Mouse (Mus musculus): ENCODE measurements around the gene Myocd. TPM values are rescaled to one million over a fixed set of nuclear protein-coding genes. Genes with fewer than 3 reads are reported as not detected.

Myocd gene
- total RNA-seq, 2 experiments from 2014 or later, result 1.4 to 1.7 TPM

GRCm38 (mm10) chr11:65226766-65227165 lies 43.0 kb downstream of the Myocd start:
- no peak for DNase-seq
- intact Hi-C loops (cut with DNase I; ENCODE audit: low total_unique reads), result no loop called here

DNA sequence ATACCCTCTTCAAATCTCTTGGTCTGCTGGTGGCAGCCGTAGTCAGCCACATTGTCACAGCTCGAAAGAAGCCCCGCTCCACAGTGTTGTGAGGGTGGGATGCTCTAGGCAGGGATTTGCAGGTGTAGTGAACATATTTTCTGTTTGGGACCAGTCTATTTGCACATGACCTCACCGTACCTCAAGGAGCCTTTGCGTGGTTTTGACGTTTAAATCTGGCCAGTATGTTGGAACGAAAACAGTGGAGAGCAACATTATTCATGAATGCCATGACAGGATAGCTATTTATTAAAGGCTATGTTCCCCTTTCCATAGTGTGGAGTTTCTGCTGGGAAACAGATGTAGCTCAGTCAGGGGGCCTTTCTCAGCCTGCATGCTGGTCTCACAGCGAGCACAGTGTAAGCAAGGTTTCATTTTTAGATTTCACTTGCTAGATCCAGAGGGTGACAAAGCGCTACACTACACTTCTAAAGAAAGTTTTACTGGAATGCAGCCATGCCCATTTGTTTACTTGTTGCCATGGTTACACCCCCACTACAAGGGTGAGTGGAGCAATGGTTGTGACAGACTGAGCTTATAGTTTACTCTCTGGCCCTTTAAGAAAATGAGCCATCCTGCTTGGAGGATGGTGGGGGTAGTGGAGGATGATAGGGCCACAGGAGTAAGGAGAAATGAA lies 54.7 kb downstream of the Myocd start:
- intact Hi-C loops (cut with DNase I; ENCODE audit: low total_unique reads), result no loop called here
- no peak for DNase-seq

- no peak for DNase-seq
- intact Hi-C loops (cut with DNase I; ENCODE audit: low total_unique reads), result no loop called here
These were observed 56.0 kb downstream of the Myocd start for GRCm38 (mm10) chr11:65213806-65214205.

DNA sequence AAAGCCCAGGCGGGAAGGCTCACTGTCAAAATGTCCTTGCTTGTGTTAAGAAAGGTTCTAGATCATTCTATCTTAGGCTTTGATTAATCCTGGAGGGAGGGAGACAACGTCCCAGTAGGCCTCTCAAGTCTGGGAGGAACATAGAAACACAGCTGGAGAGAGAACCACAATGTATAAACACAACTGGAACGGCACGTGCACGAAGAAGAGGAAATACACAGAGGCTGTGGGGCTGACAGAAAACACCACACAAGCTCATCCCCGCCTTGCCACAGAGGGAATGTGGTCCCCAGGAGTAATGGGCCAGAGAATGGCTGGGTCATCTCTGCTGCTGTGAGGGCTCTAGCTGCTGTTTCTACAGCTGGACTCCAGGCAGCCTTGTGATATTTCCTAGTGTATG lies 58.1 kb downstream of the Myocd start:
- no peak for DNase-seq
- intact Hi-C loops (cut with DNase I; ENCODE audit: low total_unique reads), result no loop called here

DNA sequence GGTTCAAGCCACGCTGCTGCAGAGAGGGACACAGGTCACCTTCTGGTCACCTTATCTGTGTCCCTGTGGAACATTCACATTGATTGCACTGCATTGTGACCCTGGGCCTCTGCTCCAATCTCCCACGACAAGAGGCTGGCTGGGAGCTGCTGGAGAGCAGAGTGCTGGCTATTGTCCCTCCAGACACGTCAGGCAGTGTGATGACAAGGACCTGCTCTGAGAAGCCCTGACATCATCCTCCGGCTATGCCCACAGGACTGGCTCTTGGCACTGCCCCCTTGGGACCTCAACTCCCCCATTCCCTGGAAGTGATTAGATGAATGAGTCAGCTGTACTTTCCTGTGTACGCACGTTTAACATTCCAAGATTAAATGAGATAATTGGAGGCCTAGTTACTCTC lies 60.3 kb downstream of the Myocd start:
- intact Hi-C loops (cut with DNase I; ENCODE audit: low total_unique reads), result no loop called here
- no peak for DNase-seq

GRCm38 (mm10) chr11:65205306-65205705 lies 64.5 kb downstream of the Myocd start:
- no peak for DNase-seq

GRCm38 (mm10) chr11:65204651-65205050 lies 65.1 kb downstream of the Myocd start:
- intact Hi-C loops (cut with DNase I; ENCODE audit: low total_unique reads), result no loop called here
- DNase-seq, result no peak

More at GRCm38 (mm10) chr11:65205306-65205705, 64.5 kb downstream of the Myocd start:
- intact Hi-C loops (cut with DNase I; ENCODE audit: low total_unique reads), result no loop called here

- intact Hi-C loops (cut with DNase I; ENCODE audit: low total_unique reads), result no loop called here
- DNase-seq, result no peak
These were observed 66.8 kb downstream of the Myocd start for GRCm38 (mm10) chr11:65203020-65203419.

DNA sequence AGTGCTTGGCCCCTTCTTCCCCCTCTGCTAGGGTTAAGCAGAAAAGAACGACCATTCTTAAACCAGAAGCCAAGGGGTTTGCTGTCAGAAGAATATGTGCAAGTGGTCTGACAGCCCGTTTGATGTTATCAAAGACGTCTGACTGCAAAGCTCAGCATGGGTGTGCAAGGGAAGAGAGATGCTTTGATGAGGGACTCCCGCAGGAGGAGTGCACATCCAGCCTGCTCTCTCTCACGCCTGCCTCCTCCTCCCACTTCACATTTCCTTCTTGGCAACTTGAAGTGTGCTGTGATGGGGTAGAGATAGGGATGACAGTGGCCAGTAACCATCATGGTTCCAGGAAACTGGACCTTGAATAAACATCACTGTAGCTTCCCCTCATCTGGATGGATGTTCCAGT lies 67.6 kb downstream of the Myocd start:
- DNase-seq, result no peak
- intact Hi-C loops (cut with DNase I; ENCODE audit: low total_unique reads), result no loop called here

- DNase-seq, result no peak
- intact Hi-C loops (cut with DNase I; ENCODE audit: low total_unique reads), result loop anchor here (5.0 kb wide), 1 partner anchor 479 kb away; no protein-coding TSS in a partner anchor
These were observed 71.8 kb downstream of the Myocd start for GRCm38 (mm10) chr11:65198026-65198425.

- intact Hi-C loops (cut with DNase I; ENCODE audit: low total_unique reads), result loop anchor here (5.0 kb wide), 1 partner anchor 480 kb away; no protein-coding TSS in a partner anchor
- DNase-seq, result peak; percentile 44
These were observed 72.5 kb downstream of the Myocd start for GRCm38 (mm10) chr11:65197280-65197679.

GRCm38 (mm10) chr11:65186974-65187373 lies 82.8 kb downstream of the Myocd start:
- no peak for DNase-seq
- intact Hi-C loops (cut with DNase I; ENCODE audit: low total_unique reads), result no loop called here

- intact Hi-C loops (cut with DNase I; ENCODE audit: low total_unique reads), result no loop called here
- no peak for DNase-seq
These were observed 84.7 kb downstream of the Myocd start for GRCm38 (mm10) chr11:65185114-65185513.

- intact Hi-C loops (cut with DNase I; ENCODE audit: low total_unique reads), result no loop called here
These were observed 99.6 kb downstream of the Myocd start for GRCm38 (mm10) chr11:65170121-65170750.

DNA sequence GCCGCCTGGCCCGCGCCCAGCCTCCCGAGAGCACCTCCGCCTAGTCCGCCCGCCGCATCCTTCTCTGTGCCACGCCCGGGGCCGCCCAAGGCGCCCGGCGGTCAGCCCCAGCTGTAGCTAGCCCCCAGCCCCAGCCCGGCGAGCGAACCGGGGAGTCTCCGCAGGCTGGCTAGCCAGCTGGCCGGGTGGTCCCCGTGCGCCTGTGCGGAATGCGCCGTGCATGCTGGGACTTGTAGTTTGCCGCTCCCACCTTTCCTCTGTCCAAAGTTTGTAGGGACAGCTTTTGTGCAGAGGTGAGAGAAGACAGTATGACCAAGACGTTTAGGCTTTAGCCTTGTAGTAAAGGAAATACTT lies 107.0 kb downstream of the Myocd start, which contains the start of gene Arhgap44:
TSS of gene Arhgap44 (minus strand) at position 195 of the 354 bp plus-strand sequence.
- intact Hi-C loops (cut with DNase I; ENCODE audit: low total_unique reads), result no loop called here
- DNase-seq, result peak; percentile 70

More at GRCm38 (mm10) chr11:65170121-65170750, 99.6 kb downstream of the Myocd start:
- DNase-seq, result no peak

DNA sequence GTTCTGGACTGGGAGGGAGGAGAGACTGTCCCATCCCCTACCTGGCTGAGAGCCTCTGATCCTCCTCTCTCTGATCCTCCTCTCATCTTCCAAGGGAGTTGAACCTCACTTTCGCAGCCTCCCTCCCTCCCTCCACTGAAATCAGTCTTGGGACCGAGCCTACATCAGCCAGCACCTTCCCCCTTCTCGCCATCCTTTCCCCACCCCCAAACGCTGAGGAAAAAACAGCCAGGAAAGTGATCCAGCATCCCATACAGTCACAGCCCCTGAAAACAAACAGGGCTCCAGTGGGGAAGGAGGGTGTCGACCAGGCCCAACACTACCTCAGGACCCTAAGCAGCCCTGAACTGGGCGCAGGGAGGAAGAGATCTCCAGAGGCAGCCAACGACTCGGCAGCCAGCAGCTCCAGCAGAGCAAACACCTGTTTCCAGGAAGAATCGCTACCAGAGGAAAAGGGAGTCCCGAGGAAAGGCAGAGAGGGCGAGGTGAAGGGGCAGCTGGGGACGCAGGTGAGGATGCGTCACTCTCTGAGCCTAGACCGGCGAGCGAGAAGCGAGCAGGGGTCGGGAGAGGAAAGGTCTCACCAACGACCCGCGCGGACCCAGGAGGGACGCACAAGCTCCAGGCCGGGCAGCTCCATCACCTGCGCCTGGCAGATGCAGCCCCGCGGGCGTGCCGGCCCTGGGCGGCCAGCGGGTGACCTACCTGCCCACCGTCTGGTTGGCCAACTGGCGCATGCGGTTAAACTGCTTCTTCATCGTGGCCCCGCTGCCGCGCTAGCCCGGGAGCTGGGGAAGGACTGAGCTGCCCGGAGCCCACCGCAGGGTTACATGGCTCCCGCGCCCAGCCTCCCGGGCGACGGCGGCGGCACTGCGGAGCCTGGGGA lies 107.7 kb downstream of the Myocd start:
- intact Hi-C loops (cut with DNase I; ENCODE audit: low total_unique reads), result no loop called here
- DNase-seq, result peak; percentile 18

DNA sequence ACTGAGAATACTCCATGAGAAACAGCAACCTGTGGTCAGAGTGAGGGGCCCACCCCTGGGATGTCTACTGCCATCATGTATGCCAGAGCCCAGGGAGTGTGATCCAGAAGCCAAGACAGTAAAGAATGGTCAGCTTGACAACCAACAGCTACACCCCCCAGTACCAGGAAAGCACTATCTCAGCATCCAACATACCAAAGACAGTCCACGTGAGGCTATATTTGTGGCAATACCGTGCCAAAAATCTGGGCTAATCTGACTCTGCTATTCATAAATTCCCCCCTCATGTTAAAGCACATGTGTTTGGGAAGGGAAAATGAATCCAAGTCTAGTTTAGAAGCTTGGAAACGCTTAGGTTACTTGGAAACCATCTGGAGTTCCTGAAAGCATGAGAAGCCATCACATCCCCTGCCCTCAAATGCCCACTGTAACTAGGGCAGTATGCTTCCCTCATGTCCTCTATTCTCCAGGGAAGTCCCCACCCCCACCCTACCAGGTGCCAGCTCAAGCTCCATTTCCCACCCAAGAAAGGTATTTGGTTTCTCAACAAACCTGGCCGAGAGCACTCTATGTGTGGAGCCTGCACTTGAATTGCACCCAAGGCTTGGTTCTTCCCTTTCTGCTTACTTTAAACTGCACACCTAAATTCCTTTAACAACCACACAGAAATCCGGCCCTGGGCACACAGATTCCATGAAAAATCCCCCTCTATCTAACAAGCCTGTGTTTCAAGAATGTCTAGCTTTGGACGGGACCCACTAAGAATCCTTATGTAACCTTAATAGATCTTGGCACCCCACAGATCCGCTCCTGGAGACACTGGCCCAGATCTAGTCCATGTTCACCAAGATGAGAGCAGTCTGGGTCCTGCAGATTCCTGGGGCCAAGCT lies 108.6 kb downstream of the Myocd start:
- intact Hi-C loops (cut with DNase I; ENCODE audit: low total_unique reads), result no loop called here

DNA sequence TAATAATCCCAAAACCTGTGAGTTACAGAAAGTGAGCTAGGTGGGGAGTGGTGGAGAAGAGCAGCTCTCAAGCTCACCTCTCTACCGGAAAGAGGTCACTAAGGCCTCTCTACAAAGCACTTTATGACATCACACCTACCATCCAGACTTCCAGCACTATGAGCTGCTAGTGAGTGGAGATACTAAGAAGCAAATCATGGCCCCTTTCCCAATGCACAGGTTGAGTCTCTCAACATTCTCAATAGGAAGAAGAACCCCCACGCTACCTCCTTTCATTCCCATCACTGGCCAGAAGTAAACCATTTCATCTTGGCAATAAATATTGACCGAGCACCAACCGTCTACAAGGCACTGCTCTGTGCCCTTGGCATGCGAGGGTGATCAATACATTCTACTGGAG lies 110.0 kb downstream of the Myocd start, which contains the start of gene 1700086D15Rik:
TSS of gene 1700086D15Rik (minus strand) at position 101 of the 400 bp plus-strand sequence.
- no peak for DNase-seq
- intact Hi-C loops (cut with DNase I; ENCODE audit: low total_unique reads), result no loop called here

More for the DNA sequence above, 108.6 kb downstream of the Myocd start:
- DNase-seq, result no peak

- intact Hi-C loops (cut with DNase I; ENCODE audit: low total_unique reads), result no loop called here
- DNase-seq, result no peak
These were observed 111.2 kb downstream of the Myocd start for GRCm38 (mm10) chr11:65158658-65158990.
